Mouse (Mus musculus): ENCODE data around the gene Zdhhc22. TPM values are rescaled to one million over a fixed set of nuclear protein-coding genes. Genes with fewer than 3 reads are reported as not detected.

The Zdhhc22 gene
- total and polyA plus RNA-seq, 3 experiments = not detected

DNA sequence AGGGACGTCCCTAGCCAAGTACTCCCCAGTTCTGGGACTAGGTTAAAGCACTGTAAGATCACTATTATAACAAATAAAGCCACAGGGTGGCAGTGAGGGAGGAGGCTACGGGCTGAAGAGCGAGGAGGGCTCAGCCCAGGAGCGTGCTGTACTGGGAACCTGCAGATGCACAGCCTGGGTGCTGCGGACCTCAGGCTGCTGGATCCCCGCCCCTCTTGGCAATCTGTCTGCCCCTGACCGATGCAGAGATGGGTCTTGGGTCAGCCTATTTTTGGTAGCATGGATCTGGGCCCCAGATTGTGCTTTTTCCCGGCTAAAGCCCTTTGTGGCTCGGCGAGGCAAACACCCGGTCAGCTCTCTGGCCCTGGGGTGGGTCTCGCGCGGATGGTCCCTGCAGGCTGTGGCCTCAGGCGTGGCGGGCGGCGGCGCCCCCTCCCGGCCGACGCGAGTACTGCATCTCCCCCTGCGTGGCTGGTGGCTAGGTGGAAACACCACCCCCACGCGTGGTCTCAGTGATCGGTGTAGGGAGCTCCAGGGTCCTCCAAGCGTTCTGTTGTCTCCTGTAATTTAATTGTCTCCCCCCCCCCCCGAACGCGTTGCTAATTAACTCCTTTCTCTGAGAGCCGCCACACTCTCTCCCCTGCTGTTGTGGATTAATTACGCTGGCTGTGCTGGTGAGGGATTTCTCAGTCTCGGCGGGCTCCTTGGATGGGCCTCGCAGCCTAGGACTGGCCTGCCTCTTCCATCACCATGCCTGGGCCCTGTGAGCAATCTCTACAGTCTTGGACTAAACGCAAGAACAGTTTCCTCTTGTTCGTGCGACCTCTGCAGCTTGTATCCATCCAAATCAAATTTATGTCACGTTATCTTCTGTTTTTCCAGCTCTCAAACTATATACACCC, 15.6 kb downstream of the Zdhhc22 start (continued):
- no peak for TF ChIP-seq POLR2A (IDR thresholded peaks at IDR 0.05; ENCODE audit: low read depth, low read length)
- no peak for TF ChIP-seq HCFC1 (IDR thresholded peaks at IDR 0.05; ENCODE audit: low read depth, low read length)
- TF ChIP-seq CHD2 (IDR thresholded peaks at IDR 0.05; ENCODE audit: low read length) = no peak
- TF ChIP-seq UBTF (IDR thresholded peaks at IDR 0.05; ENCODE audit: low read depth, low read length) = no peak
- TF ChIP-seq ZNF384 (IDR thresholded peaks at IDR 0.05; ENCODE audit: low read depth, low read length) = no peak
- TF ChIP-seq NRF1 (IDR thresholded peaks at IDR 0.05; ENCODE audit: low read depth, low read length) = no peak
- TF ChIP-seq ELF1 (IDR thresholded peaks at IDR 0.05; ENCODE audit: low read depth, low read length) = no peak
- no peak for TF ChIP-seq TBP (conservative IDR thresholded peaks at IDR 0.05; ENCODE audit: low read depth, low read length)
- TF ChIP-seq CHD1 (IDR thresholded peaks at IDR 0.05; ENCODE audit: low read depth, low read length) = no peak
- peak; percentile 58 for TF ChIP-seq RAD21 (IDR thresholded peaks at IDR 0.05; ENCODE audit: low read depth, low read length)

DNA sequence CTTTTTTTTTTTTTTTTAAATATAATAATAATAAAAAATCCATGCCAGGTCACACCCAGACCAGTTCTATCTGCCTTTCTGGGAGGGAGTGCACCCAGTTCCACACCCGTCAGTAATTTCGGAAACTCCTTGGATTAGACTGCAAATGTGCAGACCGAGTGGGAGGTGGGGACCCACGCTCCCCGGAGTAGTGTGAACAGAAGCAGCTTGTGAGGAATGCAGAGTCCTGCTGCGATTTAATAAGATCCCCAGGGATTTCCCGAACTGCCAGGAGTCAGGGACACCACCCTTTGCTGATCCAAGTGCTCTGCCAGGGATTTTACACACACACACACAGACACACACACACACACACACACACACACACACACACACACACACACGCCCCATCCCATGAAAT, 16.5 kb downstream of the Zdhhc22 start:
- Histone ChIP-seq H3K36me3 (replicated peaks in 1 of 2; ENCODE audit: control insufficient read depth in 1 of 2, insufficient read depth in 1 of 2, low read length in 1 of 2) (no peaks in the 10 kb centered on the region), H3K4me1 (ENCODE audit: control insufficient read depth in 1 of 2, insufficient read depth in 2 of 2) (peaks cover 0 to 8% of the 10 kb centered on the region in 2 experiments; a peak in 2 of 4 replicates), H3K4me2 (ENCODE audit: insufficient read depth, low read depth, poor library complexity, severe bottlenecking) (no peak overlapping the region), H3K9me3 (replicated peaks; ENCODE audit: low read length) (no peaks in the 10 kb centered on the region), H3K9ac (ENCODE audit: insufficient read depth, low read depth) (no peak overlapping the region), H3K4me3 (replicated peaks in 1 of 3; ENCODE audit: low read depth in 2 of 3, low read length in 2 of 3, poor library complexity in 1 of 3) (no peak overlapping the region), H3K27ac (ENCODE audit: insufficient read depth, low read depth) (no peak overlapping the region), H3K27me3 (replicated peaks) (peaks cover 12% of the 10 kb centered on the region), H3K79me2 (replicated peaks; ENCODE audit: control insufficient read depth, extremely low read depth, insufficient read depth, poor library complexity, severe bottlenecking) (no peaks in the 10 kb centered on the region)
- DNase-seq (ENCODE audit: extremely low read depth) = no peak
- in situ Hi-C loops (cut with MboI; ENCODE audit: low pct_ligation_motif_present, low pct_unique_long_range_greater_than_20kb, low sequenced_read_pairs) = loop anchor here (5.0 kb wide), 1 partner anchor 201 kb away; no protein-coding TSS in a partner anchor
- dilution Hi-C loops (cut with MboI; ENCODE audit: extremely low pct_ligation_motif_present, extremely low pct_unique_long_range_greater_than_20kb, low sequenced_read_pairs) = no loop called here
- TF ChIP-seq CHD1 (IDR thresholded peaks at IDR 0.05; ENCODE audit: low read depth, low read length) = no peak
- TF ChIP-seq KAT2A (IDR thresholded peaks at IDR 0.05; ENCODE audit: insufficient replicate concordance, low read length) = no peak
- TF ChIP-seq HCFC1 (IDR thresholded peaks at IDR 0.05; ENCODE audit: low read depth, low read length) = no peak
- TF ChIP-seq MAZ (IDR thresholded peaks at IDR 0.05; ENCODE audit: low read depth, low read length) = no peak
- no peak for TF ChIP-seq SMC3 (IDR thresholded peaks at IDR 0.05; ENCODE audit: low read depth, low read length)
- no peak for TF ChIP-seq ZNF384 (IDR thresholded peaks at IDR 0.05; ENCODE audit: low read depth, low read length)
- TF ChIP-seq POLR2AphosphoS2 (IDR thresholded peaks at IDR 0.05; ENCODE audit: low read depth, low read length) = no peak
- TF ChIP-seq MAX (IDR thresholded peaks at IDR 0.05; ENCODE audit: low read length) = no peak
- no peak for TF ChIP-seq EP300 (IDR thresholded peaks at IDR 0.05; ENCODE audit: low read length)
- TF ChIP-seq PAX5 (IDR thresholded peaks at IDR 0.05; ENCODE audit: low read length) = no peak
- TF ChIP-seq GABPA (IDR thresholded peaks at IDR 0.05; ENCODE audit: insufficient replicate concordance, low read depth, low read length) = no peak
